Mouse (Mus musculus) spleen, adult 18-20 months (tissue): Measurements from ENCODE around the gene Fcrl1.
A peak's percentile ranks its signal among the peaks of the same experiment; 100 is the strongest.
"Not testable (repeated sequence)": the region's sequence is repeated elsewhere in the genome, so short reads cannot be mapped to it uniquely, and the experiment has no call there.

Source experiments
- DNase-seq, 2 experiments: peaks; one replicate each; pipeline ENCODE4 v3.0.0; 2022; ENCODE audit warnings: mixed read lengths in 2 of 2

Gene Fcrl1

GRCm38 (mm10) chr3:87376195-87377165, at the start of gene Fcrl1:
TSS of gene Fcrl1 (plus strand) at chr3:87376387.
- DNase-seq: peak; percentile 44 to 51

GRCm38 (mm10) chr3:87337899-87338298, 38.3 kb upstream of the Fcrl1 start:
- DNase-seq: no peak

DNA sequence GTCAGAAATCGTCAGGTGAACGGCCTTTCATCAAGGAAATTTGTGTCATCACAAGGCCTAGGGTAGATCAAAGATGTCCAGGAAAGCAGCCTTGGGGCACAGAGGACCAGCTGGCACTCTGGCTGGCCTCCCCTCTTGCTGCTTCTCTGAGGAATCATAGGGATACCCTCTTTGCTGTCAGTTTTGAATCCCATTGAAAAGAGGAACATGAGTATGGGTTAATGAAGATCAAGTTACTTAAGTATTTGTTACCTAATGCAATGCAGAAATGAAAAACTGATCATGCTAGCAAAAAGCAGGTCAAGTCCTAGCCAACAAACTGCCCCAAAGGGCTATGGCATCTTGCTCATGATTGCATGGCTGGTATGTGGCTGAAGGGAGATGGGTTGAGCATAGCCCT, 25.2 kb upstream of the Fcrl1 start:
- DNase-seq: not testable (repeated sequence)

DNA sequence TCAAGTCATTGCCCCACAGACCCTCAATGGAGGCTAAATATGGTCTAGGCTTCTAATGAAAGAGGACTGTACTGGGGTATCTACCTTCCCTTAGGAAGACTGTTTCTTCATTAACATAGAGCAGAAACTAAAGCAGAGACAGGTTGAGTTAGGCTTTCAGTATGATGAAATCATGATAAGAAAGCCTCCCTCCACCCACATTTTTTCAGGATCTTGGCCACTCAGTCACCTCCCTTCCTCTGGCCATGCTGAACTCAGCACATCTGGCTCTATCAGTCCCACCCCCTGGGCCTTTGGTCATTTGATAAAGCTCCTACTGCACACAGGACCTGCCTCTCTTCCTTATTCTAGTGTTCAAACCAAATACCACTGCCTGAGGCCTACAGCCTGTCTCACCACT, 18.6 kb upstream of the Fcrl1 start, which contains the start of gene Cd5l:
Gene Cd5l, plus strand, starts transcription at position 301 of the 400 bp plus-strand sequence.
- DNase-seq: no peak

- DNase-seq: no peak
These were observed 17.0 kb upstream of the Fcrl1 start for GRCm38 (mm10) chr3:87359215-87359614.

DNA sequence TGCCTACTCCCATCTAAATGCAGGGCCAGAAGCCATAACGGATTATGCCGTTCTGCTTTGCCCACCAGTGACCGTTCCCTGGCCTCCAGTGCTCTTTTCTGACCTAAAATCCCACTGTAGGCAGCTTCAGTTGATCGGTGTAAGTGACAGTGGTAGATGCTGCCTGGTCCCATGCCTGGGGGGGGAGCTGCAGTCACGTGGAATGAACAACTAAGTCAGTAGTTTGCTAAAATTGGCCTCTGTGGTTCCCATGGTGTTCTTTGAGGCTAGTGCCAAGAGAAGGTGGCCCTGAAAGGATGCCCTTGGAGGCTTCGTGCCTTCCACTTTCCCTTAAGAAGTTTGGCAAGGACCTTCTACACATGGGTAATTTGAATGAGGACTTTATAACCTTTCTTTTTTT, 15.7 kb upstream of the Fcrl1 start:
- DNase-seq: no peak

GRCm38 (mm10) chr3:87365691-87366090, 10.5 kb upstream of the Fcrl1 start:
- no peak for DNase-seq

- DNase-seq: no peak
These were observed 8.7 kb upstream of the Fcrl1 start for GRCm38 (mm10) chr3:87367511-87367910.

GRCm38 (mm10) chr3:87369181-87369580, 7.0 kb upstream of the Fcrl1 start:
- DNase-seq: no peak

GRCm38 (mm10) chr3:87377228-87377627, 1.0 kb downstream of the Fcrl1 start:
- no peak for DNase-seq

DNA sequence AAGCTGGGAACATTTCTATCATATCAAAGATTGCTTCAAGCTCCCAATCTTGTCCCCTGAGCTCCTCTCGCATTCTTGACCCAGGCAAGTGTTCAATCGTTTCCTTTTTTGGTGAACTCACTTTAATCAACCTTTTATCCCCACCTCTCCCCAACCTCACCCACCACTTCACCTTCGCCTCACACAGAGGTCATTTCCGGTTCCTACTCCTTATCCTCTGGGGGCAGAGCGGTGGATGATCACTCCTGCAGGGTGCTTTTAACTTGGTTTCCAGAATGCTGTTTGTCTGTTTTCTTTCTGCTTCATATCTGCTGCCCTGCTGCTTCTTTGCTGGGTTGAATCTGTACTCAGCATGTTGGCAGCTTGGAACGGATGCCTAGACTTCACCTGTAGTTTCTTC, 1.5 kb downstream of the Fcrl1 start:
- DNase-seq: peak in 1 of 2 experiments; percentile 46

DNA sequence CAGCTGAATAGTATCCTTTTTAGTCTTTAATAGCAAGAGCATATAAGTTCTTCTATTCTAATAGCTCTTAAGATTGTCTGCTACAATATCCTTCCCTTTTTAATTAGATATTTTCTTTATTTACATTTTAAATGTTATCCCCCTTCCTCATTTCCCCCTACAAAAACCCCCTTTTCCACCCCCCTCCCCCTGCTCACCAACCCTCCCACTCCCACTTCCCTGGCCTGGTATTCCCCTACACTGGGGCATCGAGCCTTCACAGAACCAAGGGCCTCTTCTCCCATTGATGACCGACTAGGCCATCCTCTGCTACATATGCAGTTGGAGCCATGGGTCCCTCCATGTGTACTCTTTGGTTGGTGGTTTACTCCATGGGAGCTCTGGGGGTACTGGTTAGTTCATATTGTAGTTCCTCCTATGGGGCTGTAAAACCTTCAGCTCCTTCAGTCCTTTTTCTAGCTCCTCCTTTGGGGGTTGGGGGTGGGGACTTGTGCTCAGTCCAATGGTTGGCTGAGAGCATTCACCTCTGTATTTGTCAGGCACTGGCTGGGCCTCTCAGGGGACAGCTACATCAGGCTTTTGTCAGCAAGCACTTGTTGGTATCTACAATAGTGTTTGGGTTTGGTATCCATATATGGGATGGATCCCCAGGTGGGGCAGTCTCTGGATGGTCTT, 3.6 kb downstream of the Fcrl1 start:
- peak; percentile 68 to 69 for DNase-seq

- DNase-seq: no peak
These were observed 5.9 kb downstream of the Fcrl1 start for GRCm38 (mm10) chr3:87381806-87382712.

- DNase-seq: no peak
These were observed 7.1 kb downstream of the Fcrl1 start for GRCm38 (mm10) chr3:87383308-87383707.

DNA sequence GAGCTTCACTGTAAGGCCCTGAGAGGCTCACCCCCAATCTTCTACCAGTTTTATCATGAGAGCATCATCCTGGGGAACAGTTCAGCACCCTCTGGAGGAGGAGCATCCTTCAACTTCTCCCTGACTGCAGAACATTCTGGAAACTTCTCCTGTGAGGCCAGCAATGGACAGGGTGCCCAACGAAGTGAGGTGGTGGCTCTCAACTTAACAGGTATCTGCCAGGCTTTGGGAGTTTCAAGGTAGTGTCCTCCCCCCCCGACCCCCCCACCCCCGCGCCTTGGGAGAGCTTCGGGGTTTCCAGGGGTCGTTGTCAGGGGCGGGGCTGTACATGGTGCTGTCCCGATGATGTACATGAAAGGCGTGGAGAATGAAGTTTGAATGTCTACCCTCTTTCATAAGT, 8.9 kb downstream of the Fcrl1 start:
- DNase-seq: no peak

DNA sequence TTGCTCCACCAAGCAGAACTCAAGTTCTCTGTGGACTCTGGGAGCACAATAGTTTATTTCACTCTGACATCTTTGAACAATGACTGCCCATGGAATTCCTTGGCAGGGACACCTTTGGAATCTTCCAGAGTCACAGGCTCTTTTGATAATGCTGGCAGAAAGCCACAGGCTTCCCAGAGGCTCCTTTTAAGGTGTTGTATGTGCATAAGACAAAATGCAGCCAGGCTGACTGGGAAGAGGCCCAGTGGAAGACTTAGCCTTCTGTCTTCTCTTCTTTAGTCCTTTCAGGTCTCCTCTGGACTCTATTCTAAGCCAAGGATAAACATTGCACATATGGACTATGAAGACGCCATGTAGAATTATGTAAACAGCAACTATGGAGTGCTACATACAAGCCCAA, 14.7 kb downstream of the Fcrl1 start:
- DNase-seq: no peak

DNA sequence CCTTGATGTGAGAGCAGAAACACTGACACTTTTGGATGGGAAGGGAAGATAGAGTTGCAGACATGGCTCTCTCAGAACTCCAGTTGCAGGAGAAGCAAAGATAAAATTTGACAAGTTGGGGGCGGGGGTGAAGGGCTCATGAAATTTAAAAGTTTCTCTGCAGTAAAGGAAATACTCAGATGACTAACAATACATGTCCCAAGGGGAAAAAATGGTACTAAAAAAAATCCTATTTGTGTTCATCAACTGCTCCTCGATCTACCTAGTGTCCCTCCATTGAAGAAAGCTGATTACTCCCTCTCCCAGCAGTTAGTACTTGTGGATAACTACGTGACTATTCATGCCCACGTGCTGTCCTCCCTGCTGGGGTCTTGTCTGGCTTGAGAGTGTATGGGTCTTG, 22.6 kb downstream of the Fcrl1 start:
- no peak for DNase-seq

DNA sequence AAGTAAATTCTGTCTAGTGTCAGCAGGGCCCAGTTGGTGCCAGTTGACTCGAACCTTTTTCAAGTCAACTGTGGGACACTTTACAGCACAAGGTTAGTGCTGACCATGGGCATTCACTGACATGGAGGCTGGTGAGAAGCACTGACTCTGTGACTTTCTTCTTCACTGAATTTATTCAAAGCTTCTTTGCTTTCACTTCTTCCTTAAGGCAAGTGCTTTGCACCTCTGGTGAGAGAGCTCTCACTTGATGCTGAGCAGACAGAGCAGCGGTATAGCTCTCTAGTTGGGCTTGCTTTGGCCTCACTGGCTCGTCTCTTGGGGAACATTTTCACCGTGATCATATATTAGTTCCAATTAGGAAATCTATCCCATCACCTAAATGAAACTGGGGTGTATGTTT, 23.7 kb downstream of the Fcrl1 start:
- DNase-seq: no peak

DNA sequence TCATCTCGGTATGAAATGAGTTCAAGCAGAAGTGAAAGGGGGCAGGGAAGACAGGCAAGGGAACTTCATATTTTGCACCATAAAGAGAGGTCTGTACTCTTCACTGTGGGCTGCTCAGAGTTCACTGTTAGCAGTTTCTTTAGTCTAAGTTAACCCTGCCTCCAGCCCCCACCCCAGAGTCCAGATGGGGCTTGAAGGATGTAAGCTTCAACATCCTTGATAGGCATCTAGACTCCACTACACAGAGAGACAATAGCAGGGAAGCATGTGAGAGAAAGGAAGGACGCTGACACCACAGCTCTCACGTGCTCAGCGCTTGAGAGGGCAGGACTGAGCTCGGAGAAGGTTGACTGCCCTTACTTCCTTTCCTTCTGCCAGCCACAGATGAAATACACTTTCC, 25.1 kb downstream of the Fcrl1 start:
- DNase-seq: peak; percentile 56 to 71

DNA sequence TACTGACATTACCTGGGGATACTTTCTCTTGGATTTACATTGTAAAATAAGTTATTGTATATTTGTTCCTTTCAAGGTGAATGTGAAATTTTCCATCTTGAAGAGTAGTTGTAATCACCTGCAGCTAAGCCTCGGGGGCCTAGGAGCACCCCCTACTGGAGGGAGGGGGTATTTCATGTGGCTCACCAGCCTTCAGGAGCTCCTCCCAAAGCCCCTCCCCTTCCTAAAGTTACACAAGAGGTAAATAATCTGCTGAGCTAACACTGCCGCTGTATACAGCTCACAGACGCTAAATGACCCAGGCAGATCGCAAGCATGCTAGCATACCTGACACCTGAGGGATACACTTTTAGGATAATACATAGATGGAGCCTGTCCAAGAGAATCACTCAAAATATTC, 32.0 kb downstream of the Fcrl1 start:
- peak; percentile 63 to 73 for DNase-seq

- no peak for DNase-seq
These were observed 33.2 kb downstream of the Fcrl1 start for GRCm38 (mm10) chr3:87409196-87409935.

DNA sequence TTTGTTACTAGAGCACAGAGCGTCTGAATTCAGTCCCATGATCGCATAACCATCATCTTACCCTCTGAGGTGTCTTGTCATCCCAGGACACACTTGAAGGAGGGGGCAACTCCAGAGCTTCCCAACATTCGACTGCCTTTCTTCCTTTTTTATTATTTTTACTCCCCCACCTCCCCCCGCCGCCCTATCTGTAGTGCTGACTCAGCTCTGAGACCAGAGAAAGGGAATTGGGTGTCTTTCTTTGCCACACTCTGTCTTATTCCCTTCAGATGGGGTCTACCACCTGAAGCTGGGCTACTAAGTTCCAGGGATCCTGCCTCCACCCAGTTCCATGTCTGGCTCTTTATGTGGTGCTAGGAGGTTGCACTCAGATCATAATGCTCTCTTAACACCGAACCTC, 34.4 kb downstream of the Fcrl1 start:
- DNase-seq: no peak
